Mouse (Mus musculus): Measurements from ENCODE around the gene Dnmt3a.

GRCm38 (mm10) chr12:3857231-3857630, 51.4 kb downstream of the Dnmt3a start:
- TF ChIP-seq POLR2A (IDR thresholded peaks at IDR 0.05; ENCODE audit: insufficient read depth, low read depth, low read length) (no peak), CTCF (IDR thresholded peaks at IDR 0.05) (no peak)
